Mouse (Mus musculus): ENCODE measurements around the gene Tbc1d32.

GRCm38 (mm10) chr10:56181727-56182126 is 46.8 kb downstream of the Tbc1d32 start:
- no peak for TF ChIP-seq GATA1 (IDR thresholded peaks at IDR 0.05; ENCODE audit: low read length)
- no peak for TF ChIP-seq TAL1 (IDR thresholded peaks at IDR 0.05; ENCODE audit: low read length)
